Mouse (Mus musculus) ES-E14 (cell line): ENCODE results near the gene Lemd2.

Experiments
- HCFC1 ChIP-seq: IDR thresholded peaks from 2 replicates; pipeline ENCODE4 v1.6.1; 2012; ENCODE audit warnings: low read length, inconsistent platforms, borderline replicate concordance; ENCODE audit not compliant: insufficient read depth
- ZNF384 ChIP-seq: IDR thresholded peaks from 2 replicates; pipeline ENCODE4 v1.6.1; 2012; ENCODE audit warnings: low read depth, low read length, inconsistent platforms

DNA sequence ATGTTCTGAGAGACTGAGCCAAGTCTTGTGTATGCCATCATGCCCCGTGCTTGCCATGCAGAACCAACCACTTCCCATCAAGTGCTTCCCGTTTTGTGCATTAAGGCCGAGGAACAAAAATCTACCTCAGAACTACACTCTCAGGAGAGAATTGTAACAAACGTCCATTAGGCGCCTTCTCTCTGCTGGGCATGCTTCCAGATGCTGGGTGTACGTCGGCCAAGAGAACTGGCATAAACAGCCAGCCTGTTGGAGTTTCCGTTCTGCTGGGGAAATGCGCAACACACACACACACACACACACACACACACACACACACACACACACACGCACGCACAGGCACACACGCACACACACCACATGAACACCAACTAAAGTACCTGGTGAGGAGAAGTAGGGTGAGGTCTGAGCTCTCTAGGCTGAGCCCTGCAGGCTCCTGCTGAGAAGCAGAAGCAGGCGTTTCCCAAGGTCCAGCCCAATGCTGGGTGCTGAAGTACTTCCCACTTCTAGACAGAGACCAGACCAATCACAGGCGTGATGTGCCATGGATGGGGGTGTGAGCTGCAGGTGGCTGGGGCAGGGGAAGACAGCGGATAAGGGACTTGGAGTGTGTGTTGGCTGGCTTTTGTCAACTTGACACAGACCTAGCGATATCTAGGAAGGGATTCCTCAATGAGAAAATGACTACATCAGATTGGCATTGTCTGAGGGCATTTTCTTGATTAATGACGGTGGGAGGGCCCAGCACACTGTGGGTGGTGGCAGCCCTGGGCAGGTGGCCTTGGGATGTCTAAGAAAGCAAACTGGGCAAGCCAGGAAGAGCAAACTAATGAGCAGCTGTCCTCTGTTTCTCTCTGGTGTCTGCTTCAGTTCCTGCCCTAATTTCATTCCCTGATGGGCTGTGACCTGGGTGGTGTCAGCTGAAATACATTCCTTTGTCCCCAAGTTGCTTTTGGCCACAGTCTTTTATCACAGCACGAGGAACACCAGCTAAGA, 38.2 kb upstream of the Lemd2 start:
- no peak for TF ChIP-seq HCFC1
- TF ChIP-seq ZNF384: no peak
